Mouse (Mus musculus): Measurements from ENCODE around the gene Snrpf. TPM values are rescaled to one million over a fixed set of nuclear protein-coding genes. Genes with fewer than 3 reads are reported as not detected.
A peak's percentile ranks its signal among the peaks of the same experiment; 100 is the strongest.

Snrpf gene
- polyA plus RNA-seq, 1 experiment from 2014 or later: 155 TPM

- ATAC-seq (ENCODE audit: insufficient read depth): no peak
- H3K27ac ChIP-seq (ENCODE audit: low read depth): peak overlapping the region; percentile 80; the same call in 1 of the 2 replicates
- H3K36me3 ChIP-seq (ENCODE audit: insufficient read depth): peaks cover 19% of the 10 kb centered on the region
- under 1% methylated on average over 11 of the region's 11 CpGs for WGBS
- TF ChIP-seq CTCF (IDR thresholded peaks at IDR 0.05; ENCODE audit: low read depth): no peak
- peak overlapping the region; percentile 88 for H3K9ac ChIP-seq
- H3K4me3 ChIP-seq (ENCODE audit: low read depth, low read length): peak overlapping the region; percentile 84
- H3K27me3 ChIP-seq (ENCODE audit: insufficient read depth, low read length): no peaks in the 10 kb centered on the region
- H3K9me3 ChIP-seq (ENCODE audit: low read depth, low read length): no peaks in the 10 kb centered on the region
- peak overlapping the region; percentile 90 for H3K4me2 ChIP-seq
- DNase-seq: peak; percentile 35
- H3K4me1 ChIP-seq (ENCODE audit: insufficient read depth): peaks cover 3% of the 10 kb centered on the region; the same call in 1 of the 2 replicates
Measured at GRCm38 (mm10) chr10:93588796-93589195, 710 bp downstream of the Snrpf start.

- Histone ChIP-seq H3K36me3 (ENCODE audit: insufficient read depth) (peaks cover 24% of the 10 kb centered on the region), H3K4me1 (ENCODE audit: insufficient read depth) (no peaks in the 10 kb centered on the region), H3K9me3 (ENCODE audit: low read depth, low read length) (no peaks in the 10 kb centered on the region), H3K4me3 (ENCODE audit: low read depth, low read length) (no peak overlapping the region), H3K9ac (no peak overlapping the region), H3K27me3 (ENCODE audit: insufficient read depth, low read length) (no peaks in the 10 kb centered on the region), H3K4me2 (no peak overlapping the region), H3K27ac (ENCODE audit: low read depth) (no peak overlapping the region)
- peak; percentile 90 for TF ChIP-seq CTCF (IDR thresholded peaks at IDR 0.05; ENCODE audit: low read depth)
- 61% methylated on average over 13 of the region's 13 CpGs for WGBS
- ATAC-seq (ENCODE audit: insufficient read depth) (peak; percentile 59; the same call in 1 of the 2 replicates), DNase-seq (peak; percentile 93)
Measured at GRCm38 (mm10) chr10:93577271-93577886, 12.1 kb downstream of the Snrpf start.

GRCm38 (mm10) chr10:93575960-93576359 is 13.5 kb downstream of the Snrpf start:
- no peak for ATAC-seq (ENCODE audit: insufficient read depth)

GRCm38 (mm10) chr10:93574966-93575365 is 14.5 kb downstream of the Snrpf start:
- Histone ChIP-seq H3K9me3 (ENCODE audit: low read depth, low read length) (no peaks in the 10 kb centered on the region), H3K4me2 (no peak overlapping the region), H3K27me3 (ENCODE audit: insufficient read depth, low read length) (no peaks in the 10 kb centered on the region), H3K9ac (no peak overlapping the region), H3K4me1 (ENCODE audit: insufficient read depth) (no peaks in the 10 kb centered on the region), H3K4me3 (ENCODE audit: low read depth, low read length) (no peak overlapping the region), H3K36me3 (ENCODE audit: insufficient read depth) (0 out of 2 replicates have a peak, but pooled peaks cover 6% of the 10 kb centered on the region), H3K27ac (ENCODE audit: low read depth) (no peak overlapping the region)
- no peak for TF ChIP-seq CTCF (IDR thresholded peaks at IDR 0.05; ENCODE audit: low read depth)
- 39% methylated on average over 4 of the region's 4 CpGs for WGBS
- DNase-seq (no peak), ATAC-seq (ENCODE audit: insufficient read depth) (no peak)

More at GRCm38 (mm10) chr10:93575960-93576359, 13.5 kb downstream of the Snrpf start:
- no peak overlapping the region for H3K4me2 ChIP-seq
- H3K4me3 ChIP-seq (ENCODE audit: low read depth, low read length): no peak overlapping the region
- no peak for DNase-seq
- H3K9ac ChIP-seq: no peak overlapping the region
- H3K9me3 ChIP-seq (ENCODE audit: low read depth, low read length): no peaks in the 10 kb centered on the region
- 0 out of 2 replicates have a peak, but pooled peaks cover 10% of the 10 kb centered on the region for H3K36me3 ChIP-seq (ENCODE audit: insufficient read depth)
- H3K27ac ChIP-seq (ENCODE audit: low read depth): no peak overlapping the region
- WGBS: 90% methylated on average over 8 of the region's 8 CpGs
- TF ChIP-seq CTCF (IDR thresholded peaks at IDR 0.05; ENCODE audit: low read depth): no peak
- no peaks in the 10 kb centered on the region for H3K27me3 ChIP-seq (ENCODE audit: insufficient read depth, low read length)
- H3K4me1 ChIP-seq (ENCODE audit: insufficient read depth): no peaks in the 10 kb centered on the region

- H3K27ac ChIP-seq (ENCODE audit: low read depth): no peak overlapping the region
- TF ChIP-seq CTCF (IDR thresholded peaks at IDR 0.05; ENCODE audit: low read depth): no peak
- WGBS: 57% methylated on average over 2 of the region's 2 CpGs
- H3K4me2 ChIP-seq: no peak overlapping the region
- H3K4me3 ChIP-seq (ENCODE audit: low read depth, low read length): no peak overlapping the region
- H3K9me3 ChIP-seq (ENCODE audit: low read depth, low read length): no peaks in the 10 kb centered on the region
- no peaks in the 10 kb centered on the region for H3K27me3 ChIP-seq (ENCODE audit: insufficient read depth, low read length)
- H3K4me1 ChIP-seq (ENCODE audit: insufficient read depth): no peaks in the 10 kb centered on the region
- DNase-seq (no peak), ATAC-seq (ENCODE audit: insufficient read depth) (no peak)
- H3K36me3 ChIP-seq (ENCODE audit: insufficient read depth): no peaks in the 10 kb centered on the region
- H3K9ac ChIP-seq: no peak overlapping the region
Measured at GRCm38 (mm10) chr10:93572209-93572608, 17.3 kb downstream of the Snrpf start.

GRCm38 (mm10) chr10:93568671-93569070 is 20.8 kb downstream of the Snrpf start:
- no peak overlapping the region for H3K4me3 ChIP-seq (ENCODE audit: low read depth, low read length)
- ATAC-seq (ENCODE audit: insufficient read depth): no peak
- H3K9me3 ChIP-seq (ENCODE audit: low read depth, low read length): no peaks in the 10 kb centered on the region
- TF ChIP-seq CTCF (IDR thresholded peaks at IDR 0.05; ENCODE audit: low read depth): no peak
- H3K27ac ChIP-seq (ENCODE audit: low read depth): no peak overlapping the region
- no peaks in the 10 kb centered on the region for H3K36me3 ChIP-seq (ENCODE audit: insufficient read depth)
- H3K27me3 ChIP-seq (ENCODE audit: insufficient read depth, low read length): no peaks in the 10 kb centered on the region
- DNase-seq: no peak
- WGBS: 80% methylated on average over 6 of the region's 6 CpGs
- no peak overlapping the region for H3K9ac ChIP-seq
- no peak overlapping the region for H3K4me2 ChIP-seq
- H3K4me1 ChIP-seq (ENCODE audit: insufficient read depth): no peaks in the 10 kb centered on the region

- 85% methylated on average over 11 of the region's 11 CpGs for WGBS
- Histone ChIP-seq H3K9me3 (ENCODE audit: low read depth, low read length) (no peaks in the 10 kb centered on the region), H3K27ac (ENCODE audit: low read depth) (no peak overlapping the region), H3K4me3 (ENCODE audit: low read depth, low read length) (no peak overlapping the region), H3K9ac (no peak overlapping the region), H3K27me3 (ENCODE audit: insufficient read depth, low read length) (no peaks in the 10 kb centered on the region), H3K36me3 (ENCODE audit: insufficient read depth) (no peaks in the 10 kb centered on the region), H3K4me2 (no peak overlapping the region), H3K4me1 (ENCODE audit: insufficient read depth) (no peaks in the 10 kb centered on the region)
- ATAC-seq (ENCODE audit: insufficient read depth): no peak
- DNase-seq: no peak
- peak; percentile 21 for TF ChIP-seq CTCF (IDR thresholded peaks at IDR 0.05; ENCODE audit: low read depth)
Measured at GRCm38 (mm10) chr10:93567841-93568566, 21.5 kb downstream of the Snrpf start.
